Mouse (Mus musculus) heart, postnatal 36 days (tissue): ENCODE data around the gene Muc3a. TPM values are rescaled to one million over a fixed set of nuclear protein-coding genes. Genes with fewer than 3 reads are reported as not detected.

Experiments used
- DNase-seq, 2 experiments: peaks; one replicate each; pipeline ENCODE4 v3.0.0; 2021 to 2022
- intact Hi-C: fragments of 180-260 bp; cut with DNase I; formaldehyde crosslinking; loops from one replicate; pipeline ENCODE4 v1.15.1; 2025
- total RNA-seq, 2 experiments: library from RNA; stranded (reverse); gene quantifications; 2 replicates each; pipeline ENCODE4 v1.2.3; 2021

Gene Muc3a
- under 1 TPM in 1 of 2 experiments, not detected in 1; 0.36 TPM for total RNA-seq

DNA sequence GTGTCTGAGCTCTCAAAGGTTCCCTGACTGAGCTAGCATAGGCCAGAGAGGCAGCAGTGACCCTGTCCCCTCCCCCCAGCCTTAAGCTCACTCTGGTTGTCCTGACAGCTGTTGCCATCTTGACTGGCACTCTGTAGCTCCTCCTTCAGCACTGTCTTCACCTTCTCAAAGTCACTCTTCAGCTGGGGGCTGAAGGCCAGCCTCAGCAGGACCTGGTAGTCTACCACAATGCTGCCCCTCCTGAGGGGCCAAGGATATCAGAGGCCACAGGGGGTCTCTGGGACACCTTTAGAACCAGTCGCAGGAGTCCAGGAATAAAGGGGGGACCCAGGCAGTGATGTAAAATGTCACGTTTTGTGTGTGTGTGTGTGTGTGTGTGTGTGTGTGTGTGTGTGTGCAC is at the start of gene Muc3a:
Gene Muc3a, minus strand, starts transcription at position 101 of the 400 bp plus-strand sequence.
- no peak for DNase-seq

GRCm38 (mm10) chr5:137211114-137211829 is 917 bp downstream of the Muc3a start:
- DNase-seq = no peak
- intact Hi-C loops = no loop called here

More for the DNA sequence above, at the start of gene Muc3a:
- intact Hi-C loops = no loop called here

DNA sequence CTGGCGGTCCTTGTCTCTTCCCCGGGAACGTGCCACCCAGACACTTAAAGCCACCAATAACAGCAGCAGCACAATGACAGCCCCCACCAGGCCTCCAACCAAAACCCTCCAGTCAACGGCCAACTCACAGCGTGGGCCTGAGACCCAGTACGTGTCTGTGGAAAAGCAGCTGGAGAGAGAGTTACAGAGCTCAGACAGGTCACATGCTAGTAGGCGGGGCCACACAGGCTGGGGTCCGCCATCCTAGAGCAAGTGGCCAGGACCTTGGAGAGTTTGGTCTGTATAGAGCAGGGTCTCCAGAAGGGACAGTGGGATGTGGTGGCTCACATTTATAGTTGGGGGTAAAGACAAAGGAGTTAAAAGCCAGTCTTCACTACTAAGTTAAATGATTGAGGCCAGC is 1.5 kb downstream of the Muc3a start:
- no peak for DNase-seq
- intact Hi-C loops = no loop called here

- intact Hi-C loops = no loop called here
- DNase-seq = no peak
Observed at GRCm38 (mm10) chr5:137205301-137205700, 6.9 kb downstream of the Muc3a start.

- no peak for DNase-seq
- intact Hi-C loops = no loop called here
Observed at GRCm38 (mm10) chr5:137194488-137195120, 17.6 kb downstream of the Muc3a start.

GRCm38 (mm10) chr5:137193279-137193952 is 18.8 kb downstream of the Muc3a start:
- intact Hi-C loops = no loop called here

DNA sequence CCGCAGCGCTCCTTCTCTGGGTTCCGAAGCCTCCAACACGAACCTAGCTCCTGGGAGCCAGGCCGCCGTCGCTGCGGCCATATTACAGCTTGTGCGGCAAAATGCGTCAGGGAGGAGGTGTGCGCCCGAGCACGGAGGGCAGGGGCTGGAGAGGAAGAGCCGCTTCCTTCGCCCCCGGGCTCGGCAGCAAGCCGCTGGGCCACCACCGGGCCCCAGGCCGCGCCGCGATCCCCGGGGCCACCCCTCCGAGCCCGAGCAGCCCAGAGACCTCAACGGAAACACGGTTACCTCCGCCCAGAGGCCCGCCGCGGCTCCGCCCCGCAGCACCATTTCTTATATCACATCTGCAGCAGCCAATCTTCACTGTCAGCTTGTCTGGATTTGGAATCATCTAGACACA is 22.9 kb downstream of the Muc3a start:
- intact Hi-C loops = no loop called here
- DNase-seq = peak; percentile 6 to 14

More at GRCm38 (mm10) chr5:137193279-137193952, 18.8 kb downstream of the Muc3a start:
- no peak for DNase-seq

- intact Hi-C loops = no loop called here
- no peak for DNase-seq
Observed at GRCm38 (mm10) chr5:137185362-137185761, 26.8 kb downstream of the Muc3a start.

GRCm38 (mm10) chr5:137179646-137180374 is 32.4 kb downstream of the Muc3a start:
- intact Hi-C loops = no loop called here

GRCm38 (mm10) chr5:137173967-137174366 is 38.2 kb downstream of the Muc3a start:
- no peak for DNase-seq
- intact Hi-C loops = no loop called here

More at GRCm38 (mm10) chr5:137179646-137180374, 32.4 kb downstream of the Muc3a start:
- no peak for DNase-seq

- DNase-seq = no peak
- intact Hi-C loops = no loop called here
Observed at GRCm38 (mm10) chr5:137172591-137172990, 39.6 kb downstream of the Muc3a start.

DNA sequence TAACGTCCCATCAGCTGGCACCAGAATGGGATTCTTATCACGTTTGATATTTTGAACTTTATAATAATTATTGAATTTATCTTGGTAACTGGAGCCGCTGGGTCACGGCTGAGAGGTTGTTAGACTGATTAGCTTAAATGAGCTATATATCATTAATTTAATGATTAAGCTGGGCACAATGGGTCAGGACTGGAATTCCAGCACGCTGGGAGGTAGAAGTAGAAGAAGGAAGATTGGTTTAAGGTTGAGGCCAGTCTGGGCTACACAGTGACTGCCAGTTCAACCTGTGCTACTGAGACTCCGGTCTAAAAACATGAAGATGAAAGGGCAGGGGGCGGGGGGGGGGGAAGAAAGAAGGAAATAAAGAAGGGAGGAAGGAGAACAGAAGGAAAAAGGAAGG is 40.7 kb downstream of the Muc3a start:
- no peak for DNase-seq
- intact Hi-C loops = no loop called here

DNA sequence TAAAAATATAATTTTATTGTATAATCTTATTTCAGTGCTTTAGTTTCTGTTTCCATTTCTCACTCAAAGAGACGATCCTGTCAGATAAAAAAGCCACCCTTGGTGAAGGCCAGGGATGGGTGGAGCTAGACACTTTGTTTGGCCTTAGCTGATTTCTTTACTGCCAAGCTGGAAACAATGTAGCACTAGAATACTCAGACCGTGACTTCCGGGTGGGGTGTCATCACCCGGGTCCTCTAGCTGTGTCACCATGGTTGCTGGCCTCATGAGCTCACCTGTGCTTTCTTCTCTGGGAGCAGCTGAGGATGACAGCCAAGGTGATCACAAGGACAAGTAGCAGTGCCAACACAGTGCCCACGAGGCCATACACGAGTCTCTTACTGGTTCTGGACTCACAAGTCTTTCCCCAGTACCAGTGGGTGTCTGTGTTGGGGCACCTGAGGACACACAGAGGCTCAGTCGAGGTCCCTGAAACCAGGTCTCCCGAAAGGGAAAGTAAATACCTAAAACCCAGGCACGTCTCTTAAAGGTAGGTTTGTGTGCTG is 41.3 kb downstream of the Muc3a start:
- no peak for DNase-seq
- intact Hi-C loops = no loop called here

- no peak for DNase-seq
- intact Hi-C loops = no loop called here
Observed at GRCm38 (mm10) chr5:137167539-137167938, 44.6 kb downstream of the Muc3a start.

DNA sequence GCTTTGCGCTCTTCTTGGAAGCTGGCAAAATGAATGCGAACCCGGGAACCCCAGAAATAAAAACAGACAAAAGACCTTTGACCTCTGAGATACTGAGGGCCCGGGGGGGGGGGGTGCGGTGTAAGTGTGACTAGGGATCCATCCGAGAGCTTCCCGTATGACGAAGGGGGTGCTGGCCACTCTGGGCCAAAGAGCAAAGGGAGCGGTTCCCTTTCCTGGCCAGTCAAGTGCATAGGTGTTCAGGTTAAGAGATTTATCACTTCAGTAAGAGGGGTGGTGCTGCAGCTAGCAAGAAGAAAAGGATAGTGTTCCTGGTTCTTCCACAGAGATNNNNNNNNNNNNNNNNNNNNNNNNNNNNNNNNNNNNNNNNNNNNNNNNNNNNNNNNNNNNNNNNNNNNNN is 46.2 kb downstream of the Muc3a start:
- intact Hi-C loops = no loop called here

GRCm38 (mm10) chr5:137161853-137162252 is 50.3 kb downstream of the Muc3a start:
- DNase-seq = no peak
- intact Hi-C loops = no loop called here

More for the DNA sequence above, 46.2 kb downstream of the Muc3a start:
- no peak for DNase-seq

DNA sequence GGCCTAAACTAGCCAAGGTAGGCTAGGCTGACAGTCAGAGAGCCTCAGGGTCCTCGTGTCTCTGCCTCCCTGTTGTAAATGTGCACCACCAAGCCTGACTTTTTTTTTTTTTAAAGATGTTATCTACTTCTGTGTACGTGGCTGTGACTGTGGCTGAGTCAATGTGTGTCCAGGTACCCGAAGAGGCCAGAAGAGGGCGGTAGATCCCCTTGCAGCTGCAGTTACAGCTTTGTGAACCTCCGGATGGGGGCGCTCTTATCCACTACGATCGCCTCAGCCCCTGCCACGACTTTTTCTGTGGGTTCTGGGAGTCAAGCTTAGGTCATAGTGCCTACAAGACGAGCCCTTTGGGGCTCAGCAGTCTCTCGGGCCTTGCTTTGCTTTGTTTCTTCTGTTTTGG is 52.7 kb downstream of the Muc3a start:
- intact Hi-C loops = loop anchor here (1.0 to 10.0 kb wide), 2 partner anchors 127 to 235 kb away; no protein-coding TSS in a partner anchor
- DNase-seq = peak; percentile 26 to 56
